Mouse (Mus musculus): ENCODE measurements at regions not wholly inside any gene's neighbourhood (a gene's known extent, or its start where the extent isn't known, plus 50 kb on each side); places are given as distances from the start of the nearest gene placed in this dataset.

- no peak for DNase-seq
Measured at GRCm38 (mm10) chr12:86830247-86830585, 54.4 kb downstream of the Irf2bpl start.

- DNase-seq, result peak; percentile 76
Measured at GRCm38 (mm10) chr12:86829581-86830246, 54.9 kb downstream of the Irf2bpl start.

- DNase-seq, result no peak
Measured at GRCm38 (mm10) chr12:86827241-86827606, 57.4 kb downstream of the Irf2bpl start.

- no peak for DNase-seq
Measured at GRCm38 (mm10) chr12:86826420-86827240, 58.0 kb downstream of the Irf2bpl start.

GRCm38 (mm10) chr12:86825584-86826419, 58.8 kb downstream of the Irf2bpl start:
- DNase-seq, result no peak

GRCm38 (mm10) chr12:86824860-86825583, 59.6 kb downstream of the Irf2bpl start:
- peak; percentile 63 for DNase-seq

GRCm38 (mm10) chr12:86823855-86824589, 60.6 kb downstream of the Irf2bpl start:
- peak; percentile 88 for DNase-seq

- no peak for DNase-seq
Measured at GRCm38 (mm10) chr12:86823488-86823854, 61.1 kb downstream of the Irf2bpl start.

- DNase-seq, result no peak
Measured at GRCm38 (mm10) chr12:86821183-86821582, 63.4 kb downstream of the Irf2bpl start.

GRCm38 (mm10) chr12:86819568-86819967, 65.0 kb downstream of the Irf2bpl start:
- DNase-seq, result no peak

GRCm38 (mm10) chr12:86819163-86819562, 65.4 kb downstream of the Irf2bpl start:
- DNase-seq, result no peak

GRCm38 (mm10) chr12:86818201-86818600, 66.4 kb downstream of the Irf2bpl start:
- DNase-seq, result no peak

GRCm38 (mm10) chr12:86816702-86817610, 67.6 kb downstream of the Irf2bpl start:
- DNase-seq, result peak; percentile 59

GRCm38 (mm10) chr12:86816171-86816701, 68.4 kb downstream of the Irf2bpl start:
- DNase-seq, result no peak

- DNase-seq, result no peak
Measured at GRCm38 (mm10) chr12:86814740-86815139, 69.9 kb downstream of the Irf2bpl start.

All from thymus, postnatal 25 days (tissue).